Mouse (Mus musculus) cortical plate, adult 2 months (tissue): ENCODE measurements around the gene Fcrlb.

Source experiments
- CTCF ChIP-seq: fragments of 200-500 bp; IDR thresholded peaks from 2 replicates; pipeline ENCODE4 v1.5.1; 2011; ENCODE audit warnings: mild to moderate bottlenecking, control low read depth, low read length; ENCODE audit not compliant: insufficient read depth; ENCODE audit errors: extremely low read depth
- POLR2A ChIP-seq: fragments of 200-500 bp; IDR thresholded peaks from 2 replicates; pipeline ENCODE4 v1.6.1; 2011; ENCODE audit warnings: mild to moderate bottlenecking, low read length, control low read depth; ENCODE audit not compliant: insufficient read depth; ENCODE audit errors: extremely low read depth

DNA sequence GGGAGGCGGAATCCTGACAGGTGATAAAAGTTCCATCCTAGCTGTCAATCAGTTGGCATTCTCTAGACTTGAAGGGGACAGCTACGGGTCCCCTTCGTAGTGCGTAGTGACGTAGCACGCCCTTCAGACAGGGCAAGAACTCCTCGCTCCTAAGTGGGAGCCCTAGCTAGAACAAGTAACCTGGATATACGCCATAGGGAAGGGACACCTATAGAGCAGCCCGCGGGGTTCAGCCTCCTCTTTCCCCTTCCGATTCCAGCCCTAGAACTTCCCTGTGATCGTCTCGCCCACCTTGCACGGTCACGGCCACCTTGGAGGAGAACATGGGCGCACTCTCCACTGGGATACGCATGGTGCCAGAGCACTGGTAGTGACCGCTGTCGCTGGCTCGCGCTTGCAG is 4.4 kb downstream of the Fcrlb start:
- TF ChIP-seq CTCF, result no peak
- TF ChIP-seq POLR2A, result no peak
